Mouse (Mus musculus) ES-Bruce4 (cell line): ENCODE measurements around the gene Rnf11.

ENCODE experiments used
- CTCF ChIP-seq: IDR thresholded peaks from one replicate; pipeline ENCODE4 v1.8.1; 2011; ENCODE audit warnings: low read depth, low read length
- EP300 ChIP-seq: IDR thresholded peaks from 2 replicates; pipeline ENCODE4 v1.6.1; 2011; ENCODE audit warnings: low read depth, low read length; ENCODE audit not compliant: insufficient read depth
- POLR2A ChIP-seq: IDR thresholded peaks from one replicate; pipeline ENCODE4 v1.8.1; 2011; ENCODE audit warnings: low read length; ENCODE audit not compliant: insufficient read depth

DNA sequence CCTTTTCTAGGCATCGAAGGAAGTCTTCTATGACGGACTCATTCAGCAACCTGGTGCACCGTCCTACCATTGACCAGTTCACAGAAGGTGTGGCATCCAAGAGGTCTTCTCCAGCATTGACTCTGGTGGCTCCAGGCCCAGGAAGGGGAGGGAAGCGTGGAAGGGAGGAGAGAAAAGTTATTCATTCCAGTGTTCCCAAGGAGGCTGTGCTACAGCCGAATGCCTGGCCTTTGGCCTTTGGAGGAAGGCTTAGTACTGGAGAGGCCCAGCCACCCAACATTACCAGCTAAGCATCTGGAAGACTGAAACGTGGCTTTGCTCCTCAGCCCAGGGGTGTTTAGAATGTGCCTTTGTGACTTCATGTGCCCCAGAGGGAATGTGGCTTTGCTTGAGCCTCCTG is 62.1 kb downstream of the Rnf11 start:
- TF ChIP-seq POLR2A = no peak
- no peak for TF ChIP-seq EP300
- TF ChIP-seq CTCF = no peak
